9 mouse cellular contexts compared by ENCODE assay signal in the genomic region with DNA sequence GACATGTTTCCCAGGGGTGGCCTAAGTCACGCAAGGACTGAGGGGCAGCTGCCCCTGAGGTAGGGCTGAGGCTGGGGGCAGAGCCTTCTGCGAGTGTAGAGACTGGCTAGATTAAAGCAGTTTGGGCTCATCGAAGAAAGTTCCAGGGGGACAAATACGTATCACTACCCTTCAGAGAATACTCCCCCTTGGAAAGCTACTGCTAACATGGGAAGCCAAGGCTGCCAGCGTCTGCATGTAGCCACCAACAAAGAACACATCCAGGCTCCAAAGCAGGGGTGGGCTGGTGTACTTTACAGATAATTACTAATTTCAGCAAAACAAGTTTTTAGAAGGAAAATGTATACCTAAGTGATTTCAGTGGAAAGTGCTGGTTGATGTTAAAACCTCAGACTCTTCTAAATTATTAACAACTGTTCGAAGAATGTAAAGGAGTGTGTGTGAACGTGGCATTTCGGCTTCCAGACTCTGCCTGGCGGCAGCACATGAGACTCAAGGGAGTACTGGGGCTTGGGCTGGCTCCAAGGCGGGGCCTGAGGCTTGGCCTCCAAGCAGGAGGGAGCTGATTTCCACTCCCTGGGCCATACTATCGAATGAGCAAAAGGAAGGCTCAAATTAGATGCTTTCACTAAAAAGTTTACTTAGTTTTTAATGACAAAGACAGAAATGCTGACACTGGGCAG. TPM values are rescaled to one million over a fixed set of nuclear protein-coding genes. Genes with fewer than 3 reads are reported as not detected.
A peak's percentile ranks its signal among the peaks of the same experiment; 100 is the strongest.
DNase-seq lines count a peak whose midpoint lies in the region; ATAC-seq and TF ChIP-seq lines count a peak whose summit lies in the region.
"Had no signal": no experiment of that assay in that cellular context is flagged by ENCODE, and none has a peak within 500 bp of the region (broad histone marks: within the 10 kb centered on the region; RNA-seq: fewer than 3 reads in every experiment).

No protein-coding gene starts in this region.

- H3K9ac ChIP-seq in neural tube, embryonic 14.5 days (replicated peaks; ENCODE audit: low read depth, low read length): no peak overlapping the region
- H3K9ac ChIP-seq in intestine, postnatal 0 days (ENCODE audit: low read depth, low read length): no peak overlapping the region

- WGBS in neural tube, embryonic 14.5 days: 69% methylated on average over 11 of the region's 11 CpGs
- 76% methylated on average over 11 of the region's 11 CpGs for WGBS in intestine, postnatal 0 days

- no peak overlapping the region for H3K4me3 ChIP-seq in neural tube, embryonic 14.5 days (ENCODE audit: low read depth, low read length)
- no peak overlapping the region for H3K4me3 ChIP-seq in intestine, postnatal 0 days (ENCODE audit: low read depth, low read length)
- H3K4me3 ChIP-seq: erythroblast, embryonic 14.5 days had no signal

- no peaks in the 10 kb centered on the region for H3K9me3 ChIP-seq in neural tube, embryonic 14.5 days (ENCODE audit: control insufficient read depth, low read length)
- no peaks in the 10 kb centered on the region for H3K9me3 ChIP-seq in intestine, postnatal 0 days (ENCODE audit: control insufficient read depth)

- no peaks in the 10 kb centered on the region for H3K27me3 ChIP-seq in neural tube, embryonic 14.5 days (ENCODE audit: control insufficient read depth, insufficient read depth, low read length)
- no peaks in the 10 kb centered on the region for H3K27me3 ChIP-seq in intestine, postnatal 0 days (replicated peaks; ENCODE audit: control insufficient read depth, insufficient read depth, low read length)

- no peak overlapping the region for H3K4me2 ChIP-seq in neural tube, embryonic 14.5 days (ENCODE audit: low read depth, low read length)
- no peak overlapping the region for H3K4me2 ChIP-seq in intestine, postnatal 0 days (replicated peaks; ENCODE audit: low read depth)

- no peak overlapping the region for H3K27ac ChIP-seq in neural tube, embryonic 14.5 days (ENCODE audit: low read depth, low read length)
- H3K27ac ChIP-seq in intestine, postnatal 0 days (ENCODE audit: low read depth, low read length): peak overlapping the region; percentile 35; the same call in 1 of the 2 replicates
- H3K27ac ChIP-seq: macrophage had no signal

- peaks cover 8% of the 10 kb centered on the region for H3K36me3 ChIP-seq in neural tube, embryonic 14.5 days (ENCODE audit: control insufficient read depth, insufficient read depth, low read length)
- H3K36me3 ChIP-seq in intestine, postnatal 0 days (ENCODE audit: control insufficient read depth, insufficient read depth): peaks cover 25% of the 10 kb centered on the region

- DNase-seq in neural tube, embryonic 10.5 days (ENCODE audit: extremely low spot score, low spot score): no peak
- peak; percentile 85 for DNase-seq in gastrocnemius, postnatal 10 days
- peak; percentile 75 for DNase-seq in urinary bladder, postnatal 4 days (ENCODE audit: low spot score in 2 of 2)
- no peak for DNase-seq in thymus, adult 18-20 months

- ATAC-seq in neural tube, embryonic 14.5 days (ENCODE audit: low read depth): peak; percentile 44; the same call in 1 of the 2 replicates
- ATAC-seq in intestine, postnatal 0 days: no peak
- ATAC-seq in erythroblast, adult 5-6 weeks (replicated peaks; ENCODE audit: low FRiP score, poor library complexity, severe bottlenecking): no peak

- no peaks in the 10 kb centered on the region for H3K4me1 ChIP-seq in neural tube, embryonic 14.5 days (ENCODE audit: control insufficient read depth, insufficient read depth, low read length)
- no peaks in the 10 kb centered on the region for H3K4me1 ChIP-seq in intestine, postnatal 0 days (replicated peaks; ENCODE audit: control insufficient read depth, insufficient read depth, low read length)

- TF ChIP-seq CTCF in intestine, postnatal 0 days (IDR thresholded peaks at IDR 0.05; ENCODE audit: low read depth): no peak

RNA-seq across cellular contexts. Expression of a gene that starts 26.6 kb away (rescaled TPM):
- 0.71 and 0.73 TPM in 2 replicates for polyA plus RNA-seq in neural tube, embryonic 14.5 days (2014; fragmentation: Nextera tagmentation; extraction: Ambion mirVana)
- total RNA-seq in gastrocnemius, postnatal 10 days (2021): 1 to 10 TPM; 1.4 to 1.5 TPM
- 0.55 and 0.57 TPM in 2 replicates for polyA plus RNA-seq in intestine, postnatal 0 days (2015; fragmentation: Nextera tagmentation; extraction: Ambion mirVana)
- total RNA-seq in erythroblast, adult 5-6 weeks (2015; ENCODE audit: low replicate concordance): 0.77 and 0.84 TPM in 2 replicates
- total RNA-seq in erythroblast, adult 5-6 weeks (2017; ENCODE audit: low replicate concordance): 3.0 and 5.4 TPM in 2 replicates

RNA-seq across cellular contexts. Expression of a gene that starts 38.1 kb away (rescaled TPM):
- 1.3 and 1.8 TPM in 2 replicates for polyA plus RNA-seq in neural tube, embryonic 14.5 days (2014; fragmentation: Nextera tagmentation; extraction: Ambion mirVana)
- 10 to 100 TPM; 17.8 TPM for total RNA-seq in gastrocnemius, postnatal 10 days (2021)
- polyA plus RNA-seq in intestine, postnatal 0 days (2015; fragmentation: Nextera tagmentation; extraction: Ambion mirVana): 1.1 and 1.7 TPM in 2 replicates
- not detected in 2 replicates for total RNA-seq in erythroblast, adult 5-6 weeks (2015; ENCODE audit: low replicate concordance)
- 0.09 and 0.70 TPM in 2 replicates for total RNA-seq in erythroblast, adult 5-6 weeks (2017; ENCODE audit: low replicate concordance)
- polyA plus RNA-seq: erythroblast, embryonic 14.5 days; macrophage had no signal

RNA-seq across cellular contexts. Expression of a gene that starts 45.5 kb away (rescaled TPM):
- 14.8 and 15.8 TPM in 2 replicates for polyA plus RNA-seq in neural tube, embryonic 14.5 days (2014; fragmentation: Nextera tagmentation; extraction: Ambion mirVana)
- 1 to 10 TPM; 5.7 to 6.3 TPM for total RNA-seq in gastrocnemius, postnatal 10 days (2021)
- polyA plus RNA-seq in intestine, postnatal 0 days (2015; fragmentation: Nextera tagmentation; extraction: Ambion mirVana): 10.4 and 11.5 TPM in 2 replicates
- 1.5 and 1.9 TPM in 2 replicates for total RNA-seq in erythroblast, adult 5-6 weeks (2015; ENCODE audit: low replicate concordance)
- total RNA-seq in erythroblast, adult 5-6 weeks (2017; ENCODE audit: low replicate concordance): 1.5 and 5.7 TPM in 2 replicates

Comparison
In these comparisons a context has a peak if more than half of its experiments do, and no peak if none do; other contexts are left out.
1. DNase-seq: peak in gastrocnemius, postnatal 10 days (single experiment) and urinary bladder, postnatal 4 days (2 of 2); none in neural tube, embryonic 10.5 days (single experiment) and thymus, adult 18-20 months (0 of 2).
2. RNA of a gene that starts 38.1 kb away (total RNA-seq): 17.8 TPM in gastrocnemius, postnatal 10 days; 0.09 to 0.70 TPM in erythroblast, adult 5-6 weeks; every median in the first group is over 10 times any median in the second.